Mouse (Mus musculus) heart, embryonic 11.5 days (tissue): ENCODE data around the gene Arhgap8. TPM values are rescaled to one million over a fixed set of nuclear protein-coding genes. Genes with fewer than 3 reads are reported as not detected.

Source experiments
- ATAC-seq: fragments of 200-750 bp; cut with Nextera tagmentation; replicated peaks from 2 replicates; pipeline ENCODE4 v1.8.0; 2017; ENCODE audit warnings: moderate library complexity; ENCODE audit not compliant: insufficient number of reproducible peaks, low FRiP score, low TSS enrichment
- H3K27ac ChIP-seq: fragments of 300-500 bp; sonication (generic); 2 replicates; pipeline ENCODE4 v1.5.1; 2014; ENCODE audit warnings: mild to moderate bottlenecking, low read depth, low read length
- H3K27me3 ChIP-seq: fragments of 300-500 bp; sonication (generic); 2 replicates; pipeline ENCODE4 v1.6.1; 2014; ENCODE audit warnings: mild to moderate bottlenecking, low read length, mixed read lengths; ENCODE audit not compliant: control insufficient read depth, insufficient read depth
- H3K36me3 ChIP-seq: fragments of 300-500 bp; sonication (generic); 2 replicates; pipeline ENCODE4 v1.6.1; 2014; ENCODE audit warnings: mild to moderate bottlenecking, low read length, moderate library complexity, mixed read lengths; ENCODE audit not compliant: control insufficient read depth, insufficient read depth
- H3K4me1 ChIP-seq: fragments of 300-500 bp; sonication (generic); 2 replicates; pipeline ENCODE4 v1.6.1; 2014; ENCODE audit warnings: low read length; ENCODE audit not compliant: control insufficient read depth, insufficient read depth
- H3K4me2 ChIP-seq: fragments of 300-500 bp; sonication (generic); 2 replicates; pipeline ENCODE4 v1.6.1; 2014; ENCODE audit warnings: mild to moderate bottlenecking, moderate library complexity
- H3K4me3 ChIP-seq: fragments of 300-500 bp; sonication (generic); 2 replicates; pipeline ENCODE4 v1.5.1; 2014; ENCODE audit warnings: low read depth, low read length
- H3K9ac ChIP-seq: fragments of 300-500 bp; sonication (generic); 2 replicates; pipeline ENCODE4 v1.6.1; 2014; ENCODE audit warnings: mild to moderate bottlenecking, low read depth, low read length, moderate library complexity
- H3K9me3 ChIP-seq: fragments of 300-500 bp; sonication (generic); replicated peaks from 2 replicates; pipeline ENCODE4 v1.6.1; 2016; ENCODE audit warnings: low read length; ENCODE audit not compliant: control insufficient read depth
- WGBS: fragments of 180-500 bp; shearing (Covaris S2); extraction: QIAGEN DNeasy Blood & Tissue Kit; methylation state at CpG from one replicate; pipeline ENCODE4 v1.1.7; 2014; ENCODE audit not compliant: insufficient replicate concordance; 5-methylcytosine and 5-hydroxymethylcytosine counted together
- polyA plus RNA-seq: library from polyadenylated mRNA; unstranded; fragments of >200 nt; fragmentation: Nextera tagmentation; extraction: Ambion mirVana; gene quantifications from 2 replicates; pipeline ENCODE4 v1.2.1, GENCODE M21; 2014

Gene Arhgap8
- polyA plus RNA-seq, 1 experiment from 2014 or later, result 2.7 TPM

- Histone ChIP-seq H3K9ac (no peak overlapping the region), H3K27me3 (no peaks in the 10 kb centered on the region), H3K36me3 (no peaks in the 10 kb centered on the region), H3K4me1 (0 out of 2 replicates have a peak, but pooled peaks cover 3% of the 10 kb centered on the region), H3K4me3 (no peak overlapping the region), H3K27ac (no peak overlapping the region), H3K9me3 (no peaks in the 10 kb centered on the region), H3K4me2 (no peak overlapping the region)
- no peak for ATAC-seq
- 53% methylated on average over 20 of the region's 20 CpGs for WGBS
Measured at GRCm38 (mm10) chr15:84775421-84776174, 55.7 kb downstream of the Arhgap8 start.

GRCm38 (mm10) chr15:84778587-84778986, 58.7 kb downstream of the Arhgap8 start:
- WGBS, result 53% methylated on average over 5 of the region's 5 CpGs
- no peak overlapping the region for H3K4me3 ChIP-seq
- H3K4me2 ChIP-seq, result no peak overlapping the region
- 0 out of 2 replicates have a peak, but pooled peaks cover 3% of the 10 kb centered on the region for H3K4me1 ChIP-seq
- ATAC-seq, result no peak
- no peak overlapping the region for H3K9ac ChIP-seq
- H3K9me3 ChIP-seq, result no peaks in the 10 kb centered on the region
- no peaks in the 10 kb centered on the region for H3K36me3 ChIP-seq
- no peak overlapping the region for H3K27ac ChIP-seq
- no peaks in the 10 kb centered on the region for H3K27me3 ChIP-seq

GRCm38 (mm10) chr15:84784812-84785211, 65.0 kb downstream of the Arhgap8 start:
- Histone ChIP-seq H3K9ac (no peak overlapping the region), H3K4me1 (no peaks in the 10 kb centered on the region), H3K4me2 (no peak overlapping the region), H3K9me3 (no peaks in the 10 kb centered on the region), H3K36me3 (no peaks in the 10 kb centered on the region), H3K4me3 (no peak overlapping the region), H3K27ac (no peak overlapping the region), H3K27me3 (no peaks in the 10 kb centered on the region)
- 93% methylated on average over 16 of the region's 16 CpGs for WGBS
- ATAC-seq, result no peak

GRCm38 (mm10) chr15:84787161-84787560, 67.3 kb downstream of the Arhgap8 start:
- Histone ChIP-seq H3K4me3 (no peak overlapping the region), H3K27ac (no peak overlapping the region), H3K4me1 (no peaks in the 10 kb centered on the region), H3K36me3 (no peaks in the 10 kb centered on the region), H3K4me2 (no peak overlapping the region), H3K27me3 (no peaks in the 10 kb centered on the region), H3K9me3 (no peaks in the 10 kb centered on the region), H3K9ac (no peak overlapping the region)
- ATAC-seq, result no peak
- WGBS, result 75% methylated on average over 10 of the region's 10 CpGs

GRCm38 (mm10) chr15:84793649-84794048, 73.8 kb downstream of the Arhgap8 start:
- no peaks in the 10 kb centered on the region for H3K27me3 ChIP-seq

GRCm38 (mm10) chr15:84800132-84800531, 80.3 kb downstream of the Arhgap8 start:
- no peak overlapping the region for H3K9ac ChIP-seq
- H3K27ac ChIP-seq, result no peak overlapping the region
- no peak overlapping the region for H3K4me3 ChIP-seq
- no peaks in the 10 kb centered on the region for H3K36me3 ChIP-seq
- no peaks in the 10 kb centered on the region for H3K4me1 ChIP-seq
- no peaks in the 10 kb centered on the region for H3K27me3 ChIP-seq
- no peaks in the 10 kb centered on the region for H3K9me3 ChIP-seq
- 78% methylated on average over 5 of the region's 5 CpGs for WGBS
- ATAC-seq, result no peak
- H3K4me2 ChIP-seq, result no peak overlapping the region

More at GRCm38 (mm10) chr15:84793649-84794048, 73.8 kb downstream of the Arhgap8 start:
- WGBS, result 58% methylated on average over 5 of the region's 5 CpGs
- H3K9ac ChIP-seq, result no peak overlapping the region
- no peak for ATAC-seq
- no peak overlapping the region for H3K4me3 ChIP-seq
- H3K4me1 ChIP-seq, result no peaks in the 10 kb centered on the region
- H3K4me2 ChIP-seq, result no peak overlapping the region
- H3K27ac ChIP-seq, result no peak overlapping the region
- no peaks in the 10 kb centered on the region for H3K9me3 ChIP-seq
- no peaks in the 10 kb centered on the region for H3K36me3 ChIP-seq

- Histone ChIP-seq H3K4me1 (no peaks in the 10 kb centered on the region), H3K9me3 (no peaks in the 10 kb centered on the region), H3K27me3 (no peaks in the 10 kb centered on the region), H3K4me2 (no peak overlapping the region), H3K9ac (no peak overlapping the region), H3K4me3 (no peak overlapping the region), H3K27ac (no peak overlapping the region), H3K36me3 (no peaks in the 10 kb centered on the region)
- ATAC-seq, result no peak
- 54% methylated on average over 3 of the region's 3 CpGs for WGBS
Measured at GRCm38 (mm10) chr15:84803685-84804084, 83.8 kb downstream of the Arhgap8 start.

GRCm38 (mm10) chr15:84809275-84809952, 89.6 kb downstream of the Arhgap8 start:
- Histone ChIP-seq H3K4me3 (no peak overlapping the region), H3K4me1 (no peaks in the 10 kb centered on the region), H3K27me3 (no peaks in the 10 kb centered on the region), H3K36me3 (no peaks in the 10 kb centered on the region), H3K9ac (no peak overlapping the region), H3K4me2 (no peak overlapping the region), H3K9me3 (no peaks in the 10 kb centered on the region), H3K27ac (no peak overlapping the region)
- 69% methylated on average over 21 of the region's 21 CpGs for WGBS
- no peak for ATAC-seq
